Mouse (Mus musculus): ENCODE data around the gene Stpg4. TPM values are rescaled to one million over a fixed set of nuclear protein-coding genes. Genes with fewer than 3 reads are reported as not detected.

Stpg4 gene
- total RNA-seq, 2 experiments from 2014 or later, result not detected

GRCm38 (mm10) chr17:87350471-87351240 lies 76.9 kb downstream of the Stpg4 start:
- peak; percentile 63 for DNase-seq

- no peak for DNase-seq
These were observed 78.0 kb downstream of the Stpg4 start for GRCm38 (mm10) chr17:87349575-87349974.

- no peak for DNase-seq
These were observed 78.5 kb downstream of the Stpg4 start for GRCm38 (mm10) chr17:87349069-87349468.

GRCm38 (mm10) chr17:87348353-87348752 lies 79.2 kb downstream of the Stpg4 start:
- DNase-seq, result no peak

- DNase-seq, result no peak
These were observed 82.3 kb downstream of the Stpg4 start for GRCm38 (mm10) chr17:87345252-87345593.

- DNase-seq, result no peak
These were observed 82.9 kb downstream of the Stpg4 start for GRCm38 (mm10) chr17:87344441-87345251.

- no peak for DNase-seq
These were observed 84.4 kb downstream of the Stpg4 start for GRCm38 (mm10) chr17:87343060-87343703.

Other genes starting within 250 kb of the Stpg4 start
- 10 to 100 TPM; 37.4 to 41.8 TPM for gene Mcfd2, start 161.8 kb downstream of the Stpg4 start, total RNA-seq (2021)
- 1 to 10 TPM; 5.5 TPM for gene Ttc7, start 144.9 kb downstream of the Stpg4 start, total RNA-seq (2021)
- 100 to 1,000 TPM; 289 to 299 TPM for gene Calm2, start 19.2 kb upstream of the Stpg4 start, total RNA-seq (2021)
- gene Epcam, start 208.2 kb upstream of the Stpg4 start, total RNA-seq (2021), result not detected
- 10 to 100 TPM; 17.9 to 18.6 TPM for gene Msh2, start 244.6 kb upstream of the Stpg4 start, total RNA-seq (2021)

Measured in heart, postnatal 4 days (tissue).